Mouse (Mus musculus): ENCODE measurements around the gene Psors1c2.
A peak's percentile ranks its signal among the peaks of the same experiment; 100 is the strongest.

- TF ChIP-seq EP300 (IDR thresholded peaks at IDR 0.05; ENCODE audit: insufficient read depth, low read depth, low read length) (peak; percentile 71; the same call in 1 of the 2 replicates), CTCF (IDR thresholded peaks at IDR 0.05) (no peak), POLR2A (IDR thresholded peaks at IDR 0.05; ENCODE audit: insufficient read depth, low read depth, low read length) (no peak)
Measured at GRCm38 (mm10) chr17:35549437-35550142, 16.6 kb downstream of the Psors1c2 start.

Measured in heart, adult 2 months (tissue).